Mouse (Mus musculus) midbrain, embryonic 13.5 days (tissue): Measurements from ENCODE around the gene Fibcd1. TPM values are rescaled to one million over a fixed set of nuclear protein-coding genes. Genes with fewer than 3 reads are reported as not detected.

Experiments used
- ATAC-seq: fragments of 200-750 bp; cut with Nextera tagmentation; 2 replicates; pipeline ENCODE4 v1.8.0; 2017; ENCODE audit warnings: mild to moderate bottlenecking, moderate TSS enrichment, moderate library complexity
- H3K27ac ChIP-seq: fragments of 300-500 bp; sonication (generic); 2 replicates; pipeline ENCODE4 v1.5.1; 2015; ENCODE audit warnings: inconsistent platforms, mild to moderate bottlenecking, moderate library complexity
- H3K27me3 ChIP-seq: fragments of 300-500 bp; sonication (generic); 2 replicates; pipeline ENCODE4 v1.6.1; 2015; ENCODE audit warnings: mild to moderate bottlenecking, inconsistent platforms
- H3K36me3 ChIP-seq: fragments of 300-500 bp; sonication (generic); 2 replicates; pipeline ENCODE4 v1.6.1; 2015; ENCODE audit warnings: mild to moderate bottlenecking, inconsistent platforms
- H3K4me1 ChIP-seq: fragments of 300-500 bp; sonication (generic); replicated peaks from 2 replicates; pipeline ENCODE4 v1.6.1; 2015; ENCODE audit warnings: inconsistent platforms
- H3K4me2 ChIP-seq: fragments of 300-500 bp; sonication (generic); replicated peaks from 2 replicates; pipeline ENCODE4 v1.6.1; 2015; ENCODE audit warnings: moderate library complexity, mild to moderate bottlenecking, inconsistent platforms
- H3K4me3 ChIP-seq: fragments of 300-500 bp; sonication (generic); replicated peaks from 2 replicates; pipeline ENCODE4 v1.5.1; 2015; ENCODE audit warnings: mild to moderate bottlenecking, inconsistent platforms
- H3K9ac ChIP-seq: fragments of 300-500 bp; sonication (generic); replicated peaks from 2 replicates; pipeline ENCODE4 v1.6.1; 2015; ENCODE audit warnings: mild to moderate bottlenecking, inconsistent platforms
- H3K9me3 ChIP-seq: fragments of 300-500 bp; sonication (generic); 2 replicates; pipeline ENCODE4 v1.6.1; 2016; ENCODE audit warnings: mild to moderate bottlenecking, inconsistent platforms
- WGBS: fragments of 180-500 bp; shearing (Covaris S2); methylation state at CpG from one replicate; pipeline ENCODE4 v1.1.7; 2015; 5-methylcytosine and 5-hydroxymethylcytosine counted together
- polyA plus RNA-seq: library from polyadenylated mRNA; unstranded; fragments of >200 nt; fragmentation: Nextera tagmentation; extraction: Ambion mirVana; gene quantifications from 2 replicates; pipeline ENCODE4 v1.2.1, GENCODE M21; 2015

The Fibcd1 gene
- polyA plus RNA-seq, 1 experiment from 2014 or later = 11.2 TPM

GRCm38 (mm10) chr2:31782958-31783602 is 62.7 kb downstream of the Fibcd1 start:
- Histone ChIP-seq H3K4me1 (no peaks in the 10 kb centered on the region), H3K9me3 (no peaks in the 10 kb centered on the region), H3K27ac (no peak overlapping the region), H3K27me3 (no peaks in the 10 kb centered on the region), H3K4me2 (no peak overlapping the region), H3K36me3 (peaks cover 79% of the 10 kb centered on the region), H3K4me3 (no peak overlapping the region), H3K9ac (no peak overlapping the region)
- 78% methylated on average over 8 of the region's 8 CpGs for WGBS
- ATAC-seq = no peak

DNA sequence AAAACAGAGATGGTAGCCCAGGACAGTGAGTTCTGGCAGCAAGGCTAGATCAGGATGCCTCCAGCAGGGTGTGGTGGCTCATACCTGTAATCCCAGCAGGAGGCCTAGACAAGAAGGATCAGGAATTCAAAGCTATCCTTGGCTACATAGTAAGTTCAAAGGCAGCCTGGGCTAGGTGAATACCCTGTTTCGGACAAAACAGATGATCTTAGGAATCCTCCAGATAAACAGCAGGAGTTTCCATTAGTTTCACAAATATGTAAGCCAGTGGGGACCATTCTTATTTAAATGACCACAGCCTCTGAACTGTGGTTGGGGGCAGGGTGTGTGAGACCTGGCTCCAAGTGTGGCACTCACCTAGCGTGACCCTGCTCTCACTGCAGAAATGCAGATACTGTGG is 66.5 kb downstream of the Fibcd1 start:
- no peak for ATAC-seq
- 83% methylated on average over 2 of the region's 2 CpGs for WGBS
- no peak overlapping the region for H3K4me3 ChIP-seq
- no peak overlapping the region for H3K9ac ChIP-seq
- H3K9me3 ChIP-seq = 0 out of 2 replicates have a peak, but pooled peaks cover 4% of the 10 kb centered on the region
- no peaks in the 10 kb centered on the region for H3K27me3 ChIP-seq
- peaks cover 54% of the 10 kb centered on the region for H3K36me3 ChIP-seq
- H3K27ac ChIP-seq = no peak overlapping the region
- no peaks in the 10 kb centered on the region for H3K4me1 ChIP-seq
- H3K4me2 ChIP-seq = no peak overlapping the region

GRCm38 (mm10) chr2:31776479-31776878 is 69.3 kb downstream of the Fibcd1 start:
- Histone ChIP-seq H3K4me2 (no peak overlapping the region), H3K4me3 (no peak overlapping the region), H3K4me1 (no peaks in the 10 kb centered on the region), H3K27ac (no peak overlapping the region), H3K27me3 (no peaks in the 10 kb centered on the region), H3K9ac (no peak overlapping the region), H3K9me3 (0 out of 2 replicates have a peak, but pooled peaks cover 4% of the 10 kb centered on the region), H3K36me3 (peaks cover 35% of the 10 kb centered on the region)
- ATAC-seq = no peak
- 98% methylated on average over 3 of the region's 3 CpGs for WGBS

DNA sequence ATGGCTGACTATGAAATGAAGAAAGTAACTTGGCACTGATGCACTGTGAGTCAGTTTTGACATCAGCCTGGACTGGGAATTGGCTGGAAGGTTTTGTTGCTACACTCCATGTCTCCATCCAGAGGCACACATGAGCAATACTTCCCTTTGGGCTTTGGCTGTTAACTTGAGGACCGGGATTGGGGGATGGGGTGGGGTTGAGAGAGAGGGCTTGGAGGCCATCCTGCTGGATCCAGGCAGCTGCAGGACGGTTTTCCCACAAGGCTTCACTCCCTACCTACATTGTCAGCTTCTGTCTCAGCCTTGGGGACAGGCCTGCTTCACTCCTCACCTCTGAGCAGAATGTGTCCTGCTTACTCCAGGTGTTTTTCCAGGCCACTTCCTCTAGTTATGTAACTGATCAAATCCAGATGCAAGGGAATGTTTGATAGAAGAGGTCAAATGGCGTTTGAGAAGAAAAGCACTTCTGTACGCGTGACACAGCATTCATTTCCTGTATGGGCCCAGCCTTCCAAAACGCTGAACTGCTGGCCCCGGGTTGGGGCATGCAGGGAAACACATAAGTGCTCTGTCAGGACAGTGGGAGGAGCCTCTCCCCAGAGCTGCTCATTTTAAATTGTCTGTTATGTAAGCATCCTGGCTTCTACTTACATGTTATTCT is 74.9 kb downstream of the Fibcd1 start:
- H3K27ac ChIP-seq = no peak overlapping the region; the same call in 1 of the 2 replicates
- H3K4me3 ChIP-seq = no peak overlapping the region
- H3K9ac ChIP-seq = no peak overlapping the region
- ATAC-seq = no peak
- H3K4me1 ChIP-seq = peaks cover 43% of the 10 kb centered on the region
- H3K36me3 ChIP-seq = peaks cover 4% of the 10 kb centered on the region
- H3K27me3 ChIP-seq = no peaks in the 10 kb centered on the region
- 57% methylated on average over 7 of the region's 7 CpGs for WGBS
- H3K4me2 ChIP-seq = no peak overlapping the region
- H3K9me3 ChIP-seq = no peaks in the 10 kb centered on the region

GRCm38 (mm10) chr2:31769631-31770111 is 76.1 kb downstream of the Fibcd1 start:
- H3K9ac ChIP-seq = no peak overlapping the region
- ATAC-seq = no peak
- peaks cover 50% of the 10 kb centered on the region for H3K4me1 ChIP-seq
- H3K4me2 ChIP-seq = no peak overlapping the region
- H3K4me3 ChIP-seq = no peak overlapping the region
- no peaks in the 10 kb centered on the region for H3K27me3 ChIP-seq
- H3K9me3 ChIP-seq = no peaks in the 10 kb centered on the region
- 51% methylated on average over 6 of the region's 6 CpGs for WGBS
- H3K36me3 ChIP-seq = no peaks in the 10 kb centered on the region; the same call in 1 of the 2 replicates
- no peak overlapping the region for H3K27ac ChIP-seq

DNA sequence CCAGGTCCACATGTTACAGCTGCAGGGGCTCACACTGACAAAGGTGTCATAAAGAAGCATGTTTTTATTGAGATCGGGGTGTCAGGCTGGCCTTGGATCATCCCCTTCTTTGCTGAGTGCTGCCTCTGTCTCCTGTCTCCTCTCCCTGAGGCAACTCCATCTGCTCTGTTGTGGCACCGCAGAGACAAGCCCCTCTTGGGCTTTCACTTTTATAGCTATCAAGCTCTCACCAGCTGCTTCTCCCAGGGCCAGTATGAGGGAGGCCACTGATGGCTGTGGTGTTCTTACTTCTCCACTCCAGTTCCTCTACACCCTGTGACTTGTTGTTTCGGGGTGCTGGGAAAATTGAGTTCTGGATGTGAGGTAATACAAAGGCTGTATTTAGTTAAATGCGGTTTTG is 76.7 kb downstream of the Fibcd1 start:
- Histone ChIP-seq H3K27me3 (no peaks in the 10 kb centered on the region), H3K9me3 (no peaks in the 10 kb centered on the region), H3K36me3 (no peaks in the 10 kb centered on the region; the same call in 1 of the 2 replicates), H3K4me2 (no peak overlapping the region), H3K4me3 (no peak overlapping the region), H3K27ac (peak overlapping the region; percentile 41; the same call in 1 of the 2 replicates), H3K9ac (0 out of 2 replicates have a peak overlapping the region, but pooled peaks have one; percentile 4), H3K4me1 (peaks cover 50% of the 10 kb centered on the region)
- 71% methylated on average over 4 of the region's 4 CpGs for WGBS
- ATAC-seq = no peak

DNA sequence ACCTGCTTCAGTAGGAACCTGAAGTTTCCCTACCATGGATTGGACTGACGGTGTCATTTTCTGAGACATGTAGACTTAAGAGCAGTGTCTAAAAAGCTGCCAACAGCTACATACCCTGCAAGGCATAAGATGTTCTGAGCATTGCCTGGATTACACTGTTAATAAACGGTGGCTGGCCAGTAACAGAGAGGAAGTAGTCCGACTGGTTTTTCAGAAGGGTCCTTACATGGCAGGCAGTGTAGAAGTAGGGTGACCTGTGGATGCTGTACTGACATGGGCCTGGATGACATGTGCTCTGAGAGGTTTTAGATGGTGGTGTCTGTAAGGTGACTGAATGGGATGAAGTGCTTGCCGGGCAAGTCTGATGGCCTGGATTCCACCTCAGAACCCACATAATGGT is 78.0 kb downstream of the Fibcd1 start:
- no peak for ATAC-seq
- Histone ChIP-seq H3K27ac (no peak overlapping the region), H3K27me3 (no peaks in the 10 kb centered on the region), H3K9me3 (no peaks in the 10 kb centered on the region), H3K36me3 (no peaks in the 10 kb centered on the region), H3K4me2 (no peak overlapping the region), H3K9ac (no peak overlapping the region), H3K4me3 (no peak overlapping the region), H3K4me1 (peaks cover 59% of the 10 kb centered on the region)
- WGBS = 91% methylated on average over 4 of the region's 4 CpGs

GRCm38 (mm10) chr2:31767104-31767503 is 78.7 kb downstream of the Fibcd1 start:
- no peak overlapping the region for H3K9ac ChIP-seq
- 98% methylated on average over 6 of the region's 6 CpGs for WGBS
- H3K4me2 ChIP-seq = no peak overlapping the region
- H3K36me3 ChIP-seq = no peaks in the 10 kb centered on the region
- H3K4me3 ChIP-seq = no peak overlapping the region
- H3K9me3 ChIP-seq = no peaks in the 10 kb centered on the region
- ATAC-seq = peak; percentile 77; the same call in 1 of the 2 replicates
- H3K27me3 ChIP-seq = no peaks in the 10 kb centered on the region
- H3K4me1 ChIP-seq = peaks cover 66% of the 10 kb centered on the region
- no peak overlapping the region for H3K27ac ChIP-seq

Other genes with a start within 250 kb of the Fibcd1 start
- 4.0 and 8.5 TPM in 2 replicates for gene Prdm12, start 206.0 kb downstream of the Fibcd1 start, polyA plus RNA-seq
- gene Exosc2, start 175.3 kb downstream of the Fibcd1 start, polyA plus RNA-seq = 45.7 and 49.1 TPM in 2 replicates
- gene Abl1, start 157.6 kb downstream of the Fibcd1 start, polyA plus RNA-seq = 25.3 and 27.0 TPM in 2 replicates
- 0.06 and 0.12 TPM in 2 replicates for gene Qrfp, start 35.4 kb downstream of the Fibcd1 start, polyA plus RNA-seq
- 5.5 and 6.8 TPM in 2 replicates for gene Lamc3, start 41.3 kb upstream of the Fibcd1 start, polyA plus RNA-seq
- 32.1 and 32.6 TPM in 2 replicates for gene Aif1l, start 104.1 kb upstream of the Fibcd1 start, polyA plus RNA-seq
- 84.5 and 91.4 TPM in 2 replicates for gene Nup214, start 128.4 kb upstream of the Fibcd1 start, polyA plus RNA-seq
- 0.38 and 0.44 TPM in 2 replicates for gene Fam78a, start 238.9 kb upstream of the Fibcd1 start, polyA plus RNA-seq
- gene Plpp7, start 249.5 kb upstream of the Fibcd1 start, polyA plus RNA-seq = 16.6 and 19.1 TPM in 2 replicates